In the genomic region with DNA sequence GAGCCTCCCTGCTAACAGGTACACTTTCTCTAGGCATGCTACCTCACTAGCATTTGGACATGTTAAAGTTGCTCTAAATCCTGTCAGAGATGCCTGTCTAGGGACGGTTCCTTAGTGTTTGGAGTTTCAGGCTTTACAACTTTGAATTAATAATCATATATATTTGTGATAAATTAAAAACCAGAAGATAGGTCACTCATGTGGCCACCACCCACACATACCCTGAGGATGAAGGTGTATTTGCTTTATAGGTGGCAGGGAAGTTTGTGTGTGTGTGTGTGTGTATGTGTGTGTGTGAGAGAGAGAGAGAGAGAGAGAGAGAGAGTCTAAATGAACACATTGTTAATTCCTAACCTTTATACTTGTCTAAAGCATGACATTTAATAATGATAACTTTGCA, we compare ENCODE assay signal across 8 mouse cellular contexts.
DNase-seq lines count a peak whose midpoint lies in the region; ATAC-seq and TF ChIP-seq lines count a peak whose summit lies in the region.

No protein-coding gene starts in this region.

- H3K4me1 ChIP-seq in heart, embryonic 12.5 days (replicated peaks) = peaks cover 20% of the 10 kb centered on the region
- H3K4me1 ChIP-seq in forebrain, embryonic 14.5 days (ENCODE audit: control insufficient read depth, insufficient read depth, low read length) = peaks cover 23% of the 10 kb centered on the region; the same call in 1 of the 2 replicates
- H3K4me1 ChIP-seq in liver, embryonic 14.5 days (replicated peaks; ENCODE audit: control insufficient read depth in 2 of 2, insufficient read depth in 2 of 2, low read length in 1 of 2) = peaks cover 6 to 17% of the 10 kb centered on the region in 2 experiments; a peak in 3 of 4 replicates

- H3K27me3 ChIP-seq in heart, embryonic 12.5 days (replicated peaks) = no peaks in the 10 kb centered on the region; the same call in 1 of the 2 replicates
- H3K27me3 ChIP-seq in forebrain, embryonic 14.5 days (replicated peaks; ENCODE audit: control insufficient read depth, insufficient read depth, low read length) = no peaks in the 10 kb centered on the region
- H3K27me3 ChIP-seq in liver, embryonic 14.5 days (ENCODE audit: control insufficient read depth, insufficient read depth, low read length) = no peaks in the 10 kb centered on the region; the same call in 1 of the 2 replicates

- DNase-seq in heart, adult 8-10 months (ENCODE audit: low spot score) = no peak
- DNase-seq in A20 (ENCODE audit: low read depth, low spot score) = peak; percentile 63
- no peak for DNase-seq in forebrain, embryonic 14.5 days (ENCODE audit: low spot score)
- DNase-seq in liver, embryonic 14.5 days (ENCODE audit: low read depth in 3 of 3, low spot score in 3 of 3) = no peak
- DNase-seq in ovary, postnatal 14 days (ENCODE audit: low spot score) = no peak
- no peak for DNase-seq in thymus, postnatal 36 days
- no peak for DNase-seq in spleen, adult 18-20 months

- no peak for TF ChIP-seq CTCF in liver, embryonic 14.5 days (IDR thresholded peaks at IDR 0.05; ENCODE audit: low read depth)

- peak overlapping the region; percentile 90 for H3K4me2 ChIP-seq in heart, embryonic 12.5 days
- H3K4me2 ChIP-seq in forebrain, embryonic 14.5 days (ENCODE audit: low read length) = peak overlapping the region; percentile 73
- peak overlapping the region; percentile 97 for H3K4me2 ChIP-seq in liver, embryonic 14.5 days (ENCODE audit: low read depth)

- H3K4me3 ChIP-seq in heart, embryonic 12.5 days = peak overlapping the region; percentile 86
- H3K4me3 ChIP-seq in forebrain, embryonic 14.5 days (ENCODE audit: low read depth, low read length) = peak overlapping the region; percentile 99
- H3K4me3 ChIP-seq in liver, embryonic 14.5 days (ENCODE audit: insufficient read depth in 1 of 2, low read depth in 2 of 2, low read length in 2 of 2) = peak overlapping the region; percentile 57 to 78

- 54% methylated on average over 1 of the region's 1 CpGs for WGBS in heart, embryonic 12.5 days
- 31% methylated on average over 1 of the region's 1 CpGs for WGBS in forebrain, embryonic 14.5 days
- WGBS in liver, embryonic 14.5 days (ENCODE audit: insufficient replicate concordance) = 39% methylated on average over 1 of the region's 1 CpGs

- H3K36me3 ChIP-seq in heart, embryonic 12.5 days = no peaks in the 10 kb centered on the region
- no peaks in the 10 kb centered on the region for H3K36me3 ChIP-seq in forebrain, embryonic 14.5 days (ENCODE audit: control insufficient read depth, insufficient read depth, low read length)
- H3K36me3 ChIP-seq in liver, embryonic 14.5 days (replicated peaks; ENCODE audit: control insufficient read depth, insufficient read depth, low read depth) = no peaks in the 10 kb centered on the region

- H3K9me3 ChIP-seq in heart, embryonic 12.5 days (replicated peaks) = no peaks in the 10 kb centered on the region
- no peaks in the 10 kb centered on the region for H3K9me3 ChIP-seq in forebrain, embryonic 14.5 days (replicated peaks; ENCODE audit: control insufficient read depth, low read length)
- H3K9me3 ChIP-seq in liver, embryonic 14.5 days (ENCODE audit: control insufficient read depth, low read length) = no peaks in the 10 kb centered on the region

- no peak for TF ChIP-seq EP300 in liver, embryonic 14.5 days (IDR thresholded peaks at IDR 0.05; ENCODE audit: low read depth)

- ATAC-seq in heart, embryonic 12.5 days (ENCODE audit: insufficient number of reproducible peaks, low FRiP score) = no peak
- no peak for ATAC-seq in forebrain, embryonic 14.5 days
- no peak for ATAC-seq in liver, embryonic 14.5 days (ENCODE audit: insufficient read depth)

- peak overlapping the region; percentile 94 for H3K9ac ChIP-seq in heart, embryonic 12.5 days
- peak overlapping the region; percentile 99 for H3K9ac ChIP-seq in forebrain, embryonic 14.5 days (ENCODE audit: low read length)
- H3K9ac ChIP-seq in liver, embryonic 14.5 days (replicated peaks) = peak overlapping the region; percentile 84; the same call in 1 of the 2 replicates

- no peak overlapping the region; the same call in 1 of the 2 replicates for H3K27ac ChIP-seq in heart, embryonic 12.5 days (ENCODE audit: poor library complexity, severe bottlenecking)
- no peak overlapping the region for H3K27ac ChIP-seq in forebrain, embryonic 14.5 days (ENCODE audit: low read depth, low read length)
- H3K27ac ChIP-seq in liver, embryonic 14.5 days = no peak overlapping the region
